Mouse (Mus musculus) kidney, adult 9 months (tissue): ENCODE data around the gene Pld1.

Experiments used
- DNase-seq: peaks from one replicate; pipeline ENCODE4 v3.0.0; 2022

The Pld1 gene

GRCm38 (mm10) chr3:27994175-27994990, 55.9 kb downstream of the Pld1 start:
- no peak for DNase-seq

GRCm38 (mm10) chr3:28004321-28004720, 65.8 kb downstream of the Pld1 start:
- DNase-seq: peak; percentile 46

- DNase-seq: no peak
These were observed 69.2 kb downstream of the Pld1 start for GRCm38 (mm10) chr3:28007684-28008083.

GRCm38 (mm10) chr3:28008369-28008768, 69.9 kb downstream of the Pld1 start:
- no peak for DNase-seq

- no peak for DNase-seq
These were observed 73.7 kb downstream of the Pld1 start for GRCm38 (mm10) chr3:28012177-28012576.

GRCm38 (mm10) chr3:28013441-28013840, 74.9 kb downstream of the Pld1 start:
- no peak for DNase-seq

GRCm38 (mm10) chr3:28017002-28017401, 78.5 kb downstream of the Pld1 start:
- DNase-seq: no peak

GRCm38 (mm10) chr3:28019727-28020126, 81.2 kb downstream of the Pld1 start:
- DNase-seq: no peak

- no peak for DNase-seq
These were observed 81.9 kb downstream of the Pld1 start for GRCm38 (mm10) chr3:28020404-28020803.

- no peak for DNase-seq
These were observed 83.7 kb downstream of the Pld1 start for GRCm38 (mm10) chr3:28022191-28022590.

- DNase-seq: peak; percentile 85
These were observed 88.4 kb downstream of the Pld1 start for GRCm38 (mm10) chr3:28026876-28027275.

GRCm38 (mm10) chr3:28028456-28028855, 90.0 kb downstream of the Pld1 start:
- no peak for DNase-seq

GRCm38 (mm10) chr3:28030860-28031259, 92.4 kb downstream of the Pld1 start:
- no peak for DNase-seq

- no peak for DNase-seq
These were observed 93.2 kb downstream of the Pld1 start for GRCm38 (mm10) chr3:28031643-28032243.

GRCm38 (mm10) chr3:28033898-28034297, 95.4 kb downstream of the Pld1 start:
- DNase-seq: peak; percentile 44

- no peak for DNase-seq
These were observed 96.3 kb downstream of the Pld1 start for GRCm38 (mm10) chr3:28034707-28035333.

GRCm38 (mm10) chr3:28037320-28037932, 98.9 kb downstream of the Pld1 start:
- peak; percentile 64 for DNase-seq

GRCm38 (mm10) chr3:28038106-28038505, 99.6 kb downstream of the Pld1 start:
- DNase-seq: no peak

GRCm38 (mm10) chr3:28039760-28040159, 101.3 kb downstream of the Pld1 start:
- DNase-seq: no peak

GRCm38 (mm10) chr3:28041236-28041635, 102.7 kb downstream of the Pld1 start:
- DNase-seq: peak; percentile 62

- DNase-seq: no peak
These were observed 103.9 kb downstream of the Pld1 start for GRCm38 (mm10) chr3:28042366-28042765.

GRCm38 (mm10) chr3:28047599-28047998, 109.1 kb downstream of the Pld1 start:
- peak; percentile 67 for DNase-seq

GRCm38 (mm10) chr3:28049526-28049925, 111.0 kb downstream of the Pld1 start:
- no peak for DNase-seq

GRCm38 (mm10) chr3:28053076-28053475, 114.6 kb downstream of the Pld1 start:
- DNase-seq: no peak
